Mouse (Mus musculus) testis, adult 2 months (tissue): ENCODE measurements at regions not wholly inside any gene's neighbourhood (a gene's known extent, or its start where the extent isn't known, plus 50 kb on each side); places are given as distances from the start of the nearest gene placed in this dataset.

Experiments
- CTCF ChIP-seq: fragments of 200-500 bp; IDR thresholded peaks from 2 replicates; pipeline ENCODE4 v1.5.1; 2012; ENCODE audit warnings: low read depth, mild to moderate bottlenecking, inconsistent platforms, low read length, moderate library complexity; ENCODE audit not compliant: control insufficient read depth, insufficient read depth, insufficient replicate concordance
- POLR2A ChIP-seq: fragments of 200-500 bp; IDR thresholded peaks from 2 replicates; pipeline ENCODE4 v1.6.1; 2012; ENCODE audit warnings: low read depth, mild to moderate bottlenecking, inconsistent platforms, low read length, moderate library complexity; ENCODE audit not compliant: control insufficient read depth

- no peak for TF ChIP-seq CTCF
- no peak for TF ChIP-seq POLR2A
Observed at GRCm38 (mm10) chr10:66943875-66944274, 152.1 kb upstream of the Jmjd1c start.
